ENCODE assay signal across 14 mouse cellular contexts in genomic region chr7:73716841-73717240, GRCm38 (mm10). TPM values are rescaled to one million over a fixed set of nuclear protein-coding genes. Genes with fewer than 3 reads are reported as not detected.
A peak's percentile ranks its signal among the peaks of the same experiment; 100 is the strongest.
DNase-seq lines count a peak whose midpoint lies in the region; ATAC-seq and TF ChIP-seq lines count a peak whose summit lies in the region.
"Had no signal": no experiment of that assay in that cellular context is flagged by ENCODE, and none has a peak within 500 bp of the region (broad histone marks: within the 10 kb centered on the region; RNA-seq: fewer than 3 reads in every experiment).

No protein-coding gene starts in this region.

- TF ChIP-seq EP300 in stomach, postnatal 0 days (optimal IDR thresholded peaks at IDR 0.05), result no peak

- no peak for TF ChIP-seq CTCF in stomach, postnatal 0 days (IDR thresholded peaks at IDR 0.05; ENCODE audit: low read depth)

- no peaks in the 10 kb centered on the region for H3K36me3 ChIP-seq in hindbrain, embryonic 11.5 days (ENCODE audit: control insufficient read depth, insufficient read depth, low read length)
- no peaks in the 10 kb centered on the region for H3K36me3 ChIP-seq in hindbrain, embryonic 12.5 days
- H3K36me3 ChIP-seq in stomach, embryonic 14.5 days (ENCODE audit: control insufficient read depth, insufficient read depth, low read length), result no peaks in the 10 kb centered on the region
- H3K36me3 ChIP-seq in stomach, postnatal 0 days (ENCODE audit: control insufficient read depth, insufficient read depth, low read length), result no peaks in the 10 kb centered on the region
- H3K36me3 ChIP-seq: heart, embryonic 13.5 days; limb, embryonic 15.5 days had no signal

- no peak overlapping the region for H3K4me2 ChIP-seq in hindbrain, embryonic 11.5 days (replicated peaks; ENCODE audit: low read depth, low read length)
- no peak overlapping the region for H3K4me2 ChIP-seq in hindbrain, embryonic 12.5 days (replicated peaks)
- H3K4me2 ChIP-seq in stomach, embryonic 14.5 days (replicated peaks; ENCODE audit: low read depth, low read length), result no peak overlapping the region
- no peak overlapping the region for H3K4me2 ChIP-seq in stomach, postnatal 0 days (replicated peaks; ENCODE audit: low read depth)
- H3K4me2 ChIP-seq: midbrain, embryonic 11.5 days had no signal

- no peak overlapping the region for H3K9ac ChIP-seq in hindbrain, embryonic 11.5 days (ENCODE audit: low read depth, low read length)
- H3K9ac ChIP-seq in hindbrain, embryonic 12.5 days, result no peak overlapping the region
- H3K9ac ChIP-seq in stomach, embryonic 14.5 days (replicated peaks; ENCODE audit: low read depth, low read length), result no peak overlapping the region
- no peak overlapping the region for H3K9ac ChIP-seq in stomach, postnatal 0 days (ENCODE audit: low read length)
- H3K9ac ChIP-seq: forebrain, postnatal 0 days; heart, embryonic 13.5 days; limb, embryonic 15.5 days had no signal

- DNase-seq in cerebellum, postnatal 10 days, result peak; percentile 64 to 78
- no peak for DNase-seq in cerebellum, postnatal 36 days
- peak; percentile 20 for DNase-seq in hindbrain, embryonic 11.5 days (ENCODE audit: low spot score)
- DNase-seq in stomach, postnatal 0 days (ENCODE audit: low spot score), result no peak
- DNase-seq in ovary, adult 18-20 months (ENCODE audit: low spot score), result no peak
- no peak for DNase-seq in left cerebral cortex, postnatal 36 days (ENCODE audit: low spot score in 2 of 2)
- DNase-seq: kidney, postnatal 25 days; thymus, postnatal 4 days had no signal

- H3K9me3 ChIP-seq in hindbrain, embryonic 11.5 days (ENCODE audit: control insufficient read depth, low read length), result no peaks in the 10 kb centered on the region
- no peaks in the 10 kb centered on the region for H3K9me3 ChIP-seq in hindbrain, embryonic 12.5 days (replicated peaks)
- no peaks in the 10 kb centered on the region for H3K9me3 ChIP-seq in stomach, embryonic 14.5 days (ENCODE audit: control insufficient read depth, low read depth, low read length)
- no peaks in the 10 kb centered on the region for H3K9me3 ChIP-seq in stomach, postnatal 0 days (ENCODE audit: control insufficient read depth, low read length)
- H3K9me3 ChIP-seq: limb, embryonic 15.5 days had no signal

- no peaks in the 10 kb centered on the region for H3K27me3 ChIP-seq in hindbrain, embryonic 11.5 days (ENCODE audit: control insufficient read depth, insufficient read depth, low read length)
- H3K27me3 ChIP-seq in hindbrain, embryonic 12.5 days, result no peaks in the 10 kb centered on the region
- H3K27me3 ChIP-seq in stomach, embryonic 14.5 days (ENCODE audit: control insufficient read depth, insufficient read depth, low read length), result no peaks in the 10 kb centered on the region
- H3K27me3 ChIP-seq in stomach, postnatal 0 days (ENCODE audit: control insufficient read depth, insufficient read depth, low read length), result no peaks in the 10 kb centered on the region

- WGBS in hindbrain, embryonic 11.5 days, result 54% methylated on average over 3 of the region's 3 CpGs
- WGBS in hindbrain, embryonic 12.5 days, result 37% methylated on average over 3 of the region's 3 CpGs
- WGBS in stomach, embryonic 14.5 days, result 71% methylated on average over 3 of the region's 3 CpGs
- WGBS in stomach, postnatal 0 days, result 45% methylated on average over 3 of the region's 3 CpGs

- H3K4me1 ChIP-seq in hindbrain, embryonic 11.5 days (replicated peaks; ENCODE audit: control insufficient read depth, insufficient read depth, low read length), result no peaks in the 10 kb centered on the region
- peaks cover 6% of the 10 kb centered on the region; the same call in 1 of the 2 replicates for H3K4me1 ChIP-seq in hindbrain, embryonic 12.5 days
- peaks cover 20% of the 10 kb centered on the region; the same call in 1 of the 2 replicates for H3K4me1 ChIP-seq in stomach, embryonic 14.5 days (ENCODE audit: control insufficient read depth, insufficient read depth, low read length)
- H3K4me1 ChIP-seq in stomach, postnatal 0 days (replicated peaks; ENCODE audit: control insufficient read depth, insufficient read depth), result no peaks in the 10 kb centered on the region

- no peak overlapping the region for H3K4me3 ChIP-seq in hindbrain, embryonic 11.5 days (ENCODE audit: low read depth, low read length)
- no peak overlapping the region for H3K4me3 ChIP-seq in hindbrain, embryonic 12.5 days
- H3K4me3 ChIP-seq in stomach, embryonic 14.5 days (ENCODE audit: low read depth, low read length), result no peak overlapping the region
- no peak overlapping the region for H3K4me3 ChIP-seq in stomach, postnatal 0 days (ENCODE audit: low read depth, low read length)
- H3K4me3 ChIP-seq: heart, embryonic 13.5 days; limb, embryonic 15.5 days had no signal

- no peak overlapping the region for H3K27ac ChIP-seq in hindbrain, embryonic 11.5 days (ENCODE audit: low read depth, low read length)
- H3K27ac ChIP-seq in hindbrain, embryonic 12.5 days, result no peak overlapping the region
- H3K27ac ChIP-seq in stomach, embryonic 14.5 days (ENCODE audit: low read length), result peak overlapping the region; percentile 76
- no peak overlapping the region for H3K27ac ChIP-seq in stomach, postnatal 0 days (replicated peaks)
- H3K27ac ChIP-seq: heart, embryonic 13.5 days had no signal

- intact Hi-C loops in left cerebral cortex, postnatal 36 days (cut with DNase I), result no loop called here

- ATAC-seq in hindbrain, embryonic 11.5 days (ENCODE audit: low FRiP score), result 0 out of 2 replicates have a peak, but pooled peaks have one; percentile 4
- ATAC-seq in hindbrain, embryonic 12.5 days (ENCODE audit: low FRiP score), result no peak
- ATAC-seq in stomach, embryonic 14.5 days (ENCODE audit: insufficient number of reproducible peaks, insufficient read depth, low FRiP score, low read depth), result no peak
- ATAC-seq in stomach, postnatal 0 days (ENCODE audit: low FRiP score, low TSS enrichment), result no peak

RNA-seq across cellular contexts. Expression of gene Fam174b, which starts 23.3 kb away (rescaled TPM):
- polyA plus RNA-seq in hindbrain, embryonic 11.5 days (2014; fragmentation: Nextera tagmentation; extraction: Ambion mirVana), result 28.4 and 29.4 TPM in 2 replicates
- 46.5 and 49.7 TPM in 2 replicates for polyA plus RNA-seq in hindbrain, embryonic 12.5 days (2016; fragmentation: Nextera tagmentation; extraction: Ambion mirVana)
- polyA plus RNA-seq in stomach, embryonic 14.5 days (2014; fragmentation: Nextera tagmentation; extraction: Ambion mirVana), result 53.5 and 56.1 TPM in 2 replicates
- polyA plus RNA-seq in stomach, postnatal 0 days (2015; fragmentation: Nextera tagmentation; extraction: Ambion mirVana), result 48.6 and 49.2 TPM in 2 replicates
- total RNA-seq in left cerebral cortex, postnatal 36 days (2021), result 10 to 100 TPM; 36.0 to 36.1 TPM

Comparison
In these comparisons a context has a peak if more than half of its experiments do, and no peak if none do; other contexts are left out.
1. DNase-seq: peak in cerebellum, postnatal 10 days (2 of 2) and hindbrain, embryonic 11.5 days (single experiment); none in cerebellum, postnatal 36 days (0 of 2), stomach, postnatal 0 days (single experiment), ovary, adult 18-20 months (single experiment) and left cerebral cortex, postnatal 36 days (0 of 2).